Mouse (Mus musculus) ovary, adult 10 weeks (tissue): Measurements from ENCODE around the gene Cd209g. TPM values are rescaled to one million over a fixed set of nuclear protein-coding genes. Genes with fewer than 3 reads are reported as not detected.

ENCODE experiments used
- polyA plus RNA-seq: library from polyadenylated mRNA; stranded (reverse); fragments of 350-450 nt; fragmentation: Illumina TruSeq; extraction: RNeasy Lipid Tissue Mini Kit (QIAGEN cat#74804); gene quantifications from one replicate; pipeline ENCODE4 v1.2.3, GENCODE M21; 2014

The Cd209g gene
- polyA plus RNA-seq: not detected

DNA sequence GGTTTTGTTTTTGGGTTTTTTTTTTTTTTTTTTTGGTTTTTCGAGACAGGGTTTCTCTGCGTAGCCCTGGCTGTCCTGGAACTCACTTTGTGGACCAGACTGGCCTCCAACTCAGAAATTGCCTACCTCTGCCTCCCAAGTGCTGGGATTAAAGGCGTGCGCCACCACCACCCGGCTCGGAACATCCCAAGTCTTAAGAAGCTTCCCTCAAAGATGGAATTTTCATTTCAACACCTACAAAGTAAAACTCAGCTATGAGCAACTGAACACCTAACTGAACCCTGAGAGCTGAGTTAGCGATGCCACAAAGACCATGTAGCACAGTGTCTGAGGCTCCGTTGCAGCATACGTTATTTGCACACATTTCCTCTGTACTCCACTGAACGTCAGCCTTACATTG is at the start of gene Cd209g:
Gene Cd209g (plus strand): TSS at position 301 of the 400 bp plus-strand sequence.

GRCm38 (mm10) chr8:4105735-4106134 is 28.2 kb upstream of the Cd209g start, which contains the start of gene Cd209f:
TSS of gene Cd209f (minus strand) at chr8:4105835.

GRCm38 (mm10) chr8:4165852-4166751 is 32.2 kb downstream of the Cd209g start, which contains the start of gene Evi5l:
TSS of gene Evi5l (plus strand) at chr8:4166567.

Other genes starting within 250 kb of the Cd209g start
- gene Cd209b, start 207.3 kb upstream of the Cd209g start, polyA plus RNA-seq: 0.80 TPM
- not detected for gene Cd209c, start 179.4 kb upstream of the Cd209g start, polyA plus RNA-seq
- gene Cd209f, start 28.3 kb upstream of the Cd209g start, polyA plus RNA-seq: 1.7 TPM
- gene Evi5l, start 32.5 kb downstream of the Cd209g start, polyA plus RNA-seq: 2.3 TPM
- 1.0 TPM for gene Prr36, start 83.4 kb downstream of the Cd209g start, polyA plus RNA-seq
- 4.1 TPM for gene Lrrc8e, start 92.7 kb downstream of the Cd209g start, polyA plus RNA-seq
- gene Map2k7, start 104.6 kb downstream of the Cd209g start, polyA plus RNA-seq: 7.6 TPM
- gene Gm49320, start 104.8 kb downstream of the Cd209g start, polyA plus RNA-seq: not detected
- 4.4 TPM for gene Tgfbr3l, start 114.1 kb downstream of the Cd209g start, polyA plus RNA-seq
- gene Snapc2, start 119.0 kb downstream of the Cd209g start, polyA plus RNA-seq: 3.2 TPM
- gene Ctxn1, start 125.2 kb downstream of the Cd209g start, polyA plus RNA-seq: 5.4 TPM
- 134 TPM for gene Timm44, start 141.8 kb downstream of the Cd209g start, polyA plus RNA-seq
- 8.8 TPM for gene Ccl25, start 191.1 kb downstream of the Cd209g start, polyA plus RNA-seq
- 93.7 TPM for gene Elavl1, start 191.3 kb downstream of the Cd209g start, polyA plus RNA-seq